Mouse (Mus musculus): ENCODE data around the gene Cacna2d1.

DNA sequence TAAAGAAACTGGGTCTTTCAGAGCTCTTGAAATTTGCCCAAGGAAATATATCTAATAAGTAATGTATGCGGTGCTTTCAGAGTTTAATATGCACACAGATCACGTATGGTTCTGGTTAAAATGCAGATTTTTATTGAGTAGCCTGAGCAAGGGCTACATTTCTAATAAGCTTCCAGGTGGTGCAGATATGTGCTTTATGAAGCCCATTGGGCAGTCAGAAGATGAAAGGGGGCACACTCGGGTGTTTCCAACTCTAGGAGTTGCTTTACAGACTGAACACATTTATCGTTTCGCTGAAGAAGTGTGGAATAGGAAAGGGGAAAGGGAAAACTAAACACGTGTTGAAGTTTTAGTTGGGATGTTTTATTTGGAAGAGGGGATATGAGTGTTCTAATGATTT, 94.4 kb downstream of the Cacna2d1 start:
- no peak for TF ChIP-seq GATA1 (IDR thresholded peaks at IDR 0.05; ENCODE audit: borderline replicate concordance, low read length)
- TF ChIP-seq FLI1 (IDR thresholded peaks at IDR 0.05; ENCODE audit: low read length) = no peak

Data from megakaryocyte, embryonic 14.5 days (primary cell).